8 mouse cellular contexts compared by ENCODE assay signal in the genomic region with DNA sequence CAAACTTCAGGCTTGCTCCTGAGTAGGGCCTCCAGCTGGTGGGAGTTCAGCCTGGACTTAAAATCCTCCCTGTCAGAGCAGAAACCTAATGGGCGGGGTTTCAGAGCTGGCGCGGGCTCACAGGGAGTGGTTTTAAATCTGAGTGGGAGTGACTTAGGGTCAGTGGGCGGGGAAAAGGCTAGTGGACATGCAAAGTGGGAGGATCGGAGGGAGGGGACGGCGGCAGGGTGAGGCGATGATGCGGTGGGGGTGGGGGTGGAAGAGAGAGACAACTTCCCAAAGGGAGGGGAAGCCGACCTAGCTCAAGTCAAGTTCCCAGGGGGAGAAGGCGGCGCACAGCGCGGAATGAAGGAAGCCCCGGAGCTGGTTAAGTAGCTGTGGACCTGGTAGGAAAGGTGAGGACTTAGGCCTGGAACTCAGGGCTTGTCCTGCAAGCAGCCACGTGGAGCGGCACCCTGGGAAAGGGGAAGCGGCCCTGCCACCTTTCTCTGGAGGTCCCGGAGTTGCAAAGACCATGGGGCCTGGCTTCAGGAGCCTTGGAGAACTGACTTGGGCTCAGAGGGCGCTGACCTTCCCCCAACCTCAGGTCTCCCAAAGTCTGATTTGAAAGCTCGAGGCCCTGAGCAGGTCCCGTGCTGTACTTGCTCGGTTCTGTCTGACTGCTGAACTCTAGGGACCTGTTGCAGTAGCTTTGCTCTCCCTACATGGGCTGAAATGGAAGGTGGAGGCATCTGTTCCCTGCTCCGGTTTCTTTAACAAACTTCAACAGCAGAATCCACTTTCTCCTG. TPM values are rescaled to one million over a fixed set of nuclear protein-coding genes. Genes with fewer than 3 reads are reported as not detected.
DNase-seq lines count a peak whose midpoint lies in the region; ATAC-seq lines count a peak whose summit lies in the region.

Gene Pter (plus strand): TSS at position 238 of the 788 bp plus-strand sequence.

- DNase-seq in adrenal gland, adult (ENCODE audit: inconsistent age in 2 of 2, low spot score in 1 of 2): peak; percentile 90 to 97
- DNase-seq in embryo, embryonic 10.5 days (ENCODE audit: low spot score): peak; percentile 96
- peak; percentile 88 for DNase-seq in gastrocnemius, postnatal 14 days
- DNase-seq in induced T-regulatory cell, adult 2 months (ENCODE audit: low read depth): peak; percentile 90
- peak; percentile 5 to 57 for DNase-seq in left cerebral cortex, adult 9 months (ENCODE audit: low spot score in 2 of 2)
- DNase-seq in right cerebral cortex, postnatal 10 days (ENCODE audit: low spot score in 2 of 2): peak; percentile 64 to 73
- DNase-seq in urinary bladder, postnatal 14 days (ENCODE audit: low spot score): peak; percentile 91

- ATAC-seq in megakaryocyte progenitor cell, adult 5-6 weeks (replicated peaks; ENCODE audit: poor library complexity): peak; percentile 97

- intact Hi-C loops in gastrocnemius, postnatal 14 days (cut with DNase I; ENCODE audit: low total_unique reads): no loop called here

RNA-seq across cellular contexts. Expression of gene Pter, which starts in this region (rescaled TPM):
- 1 to 10 TPM; 5.7 to 7.2 TPM for total RNA-seq in gastrocnemius, postnatal 14 days (2021)
- 15.1 and 16.3 TPM in 2 replicates for total RNA-seq in megakaryocyte progenitor cell, adult 5-6 weeks (2015)
- total RNA-seq in megakaryocyte progenitor cell, adult 5-6 weeks (2017): 20.1 and 27.4 TPM in 2 replicates

Comparison
In these comparisons a context has a peak if more than half of its experiments do, and no peak if none do; other contexts are left out.
1. Peak in every context shown above with its lines: DNase-seq and ATAC-seq.
2. DNase-seq: peak in every context shown above with its lines; median percentile 96 in embryo, embryonic 10.5 days; 94 in adrenal gland, adult; 91 in urinary bladder, postnatal 14 days; 90 in induced T-regulatory cell, adult 2 months; 88 in gastrocnemius, postnatal 14 days; 68 in right cerebral cortex, postnatal 10 days; 31 in left cerebral cortex, adult 9 months.